In the genomic region with DNA sequence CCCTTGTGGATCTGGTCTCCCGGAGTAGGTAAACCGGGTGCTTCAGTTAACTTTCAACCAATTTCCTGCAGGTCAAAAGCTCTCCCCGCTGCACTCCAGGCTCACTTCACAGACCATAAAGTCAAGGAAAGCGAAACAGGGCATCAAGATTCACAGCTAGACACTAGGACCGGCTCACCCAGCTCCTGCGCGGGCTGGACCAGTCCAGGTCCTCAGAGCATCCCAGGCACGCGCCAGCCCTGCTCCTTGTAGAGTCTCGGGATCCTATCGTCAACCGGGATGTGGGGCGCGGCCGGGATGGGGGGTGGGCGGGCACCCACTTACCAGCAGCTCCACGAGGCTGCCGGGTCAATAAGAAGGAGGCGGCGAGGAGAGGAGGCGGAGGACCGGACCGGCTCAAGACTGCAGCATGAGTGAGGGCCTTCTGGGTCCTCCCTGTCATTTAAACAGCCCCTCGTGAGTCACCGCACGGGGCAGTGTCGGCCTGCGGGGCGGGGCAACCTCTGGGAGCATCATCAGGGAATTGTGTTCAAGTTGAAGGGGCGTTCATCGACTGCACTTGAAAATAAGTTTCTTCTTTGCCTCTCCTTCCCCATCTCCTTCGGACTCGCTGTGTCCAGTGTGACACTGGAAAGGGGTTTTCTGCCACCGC, we compare ENCODE assay signal across 10 mouse cellular contexts. TPM values are rescaled to one million over a fixed set of nuclear protein-coding genes. Genes with fewer than 3 reads are reported as not detected.
A peak's percentile ranks its signal among the peaks of the same experiment; 100 is the strongest.
DNase-seq lines count a peak whose midpoint lies in the region; ATAC-seq and TF ChIP-seq lines count a peak whose summit lies in the region.
"Had no signal": no experiment of that assay in that cellular context is flagged by ENCODE, and none has a peak within 500 bp of the region (broad histone marks: within the 10 kb centered on the region; RNA-seq: fewer than 3 reads in every experiment).

Gene Lrrc15, minus strand, starts transcription at position 413 of the 652 bp plus-strand sequence.

- peaks cover 4% of the 10 kb centered on the region for H3K4me1 ChIP-seq in heart, adult 2 months (ENCODE audit: control insufficient read depth, insufficient read depth, low read length)
- H3K4me1 ChIP-seq in heart, postnatal 0 days (ENCODE audit: control insufficient read depth, insufficient read depth), result no peaks in the 10 kb centered on the region
- peaks cover 6% of the 10 kb centered on the region; the same call in 1 of the 2 replicates for H3K4me1 ChIP-seq in liver, postnatal 0 days (ENCODE audit: insufficient read depth)
- peaks cover 8% of the 10 kb centered on the region for H3K4me1 ChIP-seq in testis, adult 2 months (ENCODE audit: control insufficient read depth, insufficient read depth, low read length)

- TF ChIP-seq EP300 in heart, adult 2 months (IDR thresholded peaks at IDR 0.05; ENCODE audit: insufficient read depth, low read depth, low read length), result no peak
- no peak for TF ChIP-seq EP300 in heart, postnatal 0 days (IDR thresholded peaks at IDR 0.05; ENCODE audit: low read depth)
- TF ChIP-seq EP300 in liver, postnatal 0 days (IDR thresholded peaks at IDR 0.05; ENCODE audit: low read depth), result no peak

- H3K9ac ChIP-seq in heart, adult 2 months (ENCODE audit: low read depth, low read length), result no peak within 1 kb of the TSS
- H3K9ac ChIP-seq in heart, postnatal 0 days (replicated peaks; ENCODE audit: low read depth, low read length), result no peak within 1 kb of the TSS
- no peak within 1 kb of the TSS for H3K9ac ChIP-seq in liver, postnatal 0 days (replicated peaks)

- no peaks in the 10 kb centered on the region for H3K9me3 ChIP-seq in heart, postnatal 0 days (replicated peaks; ENCODE audit: control insufficient read depth, low read length)
- no peaks in the 10 kb centered on the region for H3K9me3 ChIP-seq in liver, postnatal 0 days (ENCODE audit: low read length)
- H3K9me3 ChIP-seq: G1E had no signal

- peak; percentile 42 for TF ChIP-seq CTCF in heart, adult 2 months (IDR thresholded peaks at IDR 0.05)
- no peak for TF ChIP-seq CTCF in heart, postnatal 0 days (IDR thresholded peaks at IDR 0.05; ENCODE audit: low read depth)
- peak; percentile 40; the same call in 1 of the 2 replicates for TF ChIP-seq CTCF in liver, postnatal 0 days (IDR thresholded peaks at IDR 0.05; ENCODE audit: low read depth)
- TF ChIP-seq CTCF in testis, adult 2 months (IDR thresholded peaks at IDR 0.05; ENCODE audit: control insufficient read depth, insufficient read depth, insufficient replicate concordance, low read depth, low read length), result no peak

- intact Hi-C loops in heart, adult 2 months (cut with DNase I), result no loop called here

- no peaks in the 10 kb centered on the region for H3K79me2 ChIP-seq in heart, adult 2 months (replicated peaks; ENCODE audit: control insufficient read depth, insufficient read depth, low read length)

- no peaks in the 10 kb centered on the region for H3K36me3 ChIP-seq in heart, adult 2 months (ENCODE audit: control insufficient read depth, insufficient read depth, low read length)
- H3K36me3 ChIP-seq in heart, postnatal 0 days (replicated peaks; ENCODE audit: control insufficient read depth, insufficient read depth, low read length), result no peaks in the 10 kb centered on the region
- no peaks in the 10 kb centered on the region for H3K36me3 ChIP-seq in liver, postnatal 0 days (replicated peaks; ENCODE audit: insufficient read depth, low read length)
- H3K36me3 ChIP-seq in testis, adult 2 months (ENCODE audit: control insufficient read depth, insufficient read depth, low read length), result no peaks in the 10 kb centered on the region
- H3K36me3 ChIP-seq: G1E had no signal

- ATAC-seq in heart, postnatal 0 days (ENCODE audit: insufficient read depth, low read depth), result no peak
- no peak; the same call in 1 of the 2 replicates for ATAC-seq in liver, postnatal 0 days

- H3K27ac ChIP-seq in heart, adult 2 months, result no peak within 1 kb of the TSS
- H3K27ac ChIP-seq in heart, postnatal 0 days (ENCODE audit: low read depth), result no peak within 1 kb of the TSS
- no peak within 1 kb of the TSS for H3K27ac ChIP-seq in liver, postnatal 0 days (ENCODE audit: low read depth)
- H3K27ac ChIP-seq in testis, adult 2 months (ENCODE audit: control insufficient read depth, insufficient read depth, low read depth, low read length), result no peak within 1 kb of the TSS

- H3K27me3 ChIP-seq in heart, adult 2 months (ENCODE audit: control insufficient read depth, insufficient read depth, low read length), result peaks cover 4% of the 10 kb centered on the region; the same call in 1 of the 2 replicates
- peaks cover 45% of the 10 kb centered on the region for H3K27me3 ChIP-seq in heart, postnatal 0 days (ENCODE audit: control insufficient read depth, insufficient read depth, low read length)
- peaks cover 30% of the 10 kb centered on the region for H3K27me3 ChIP-seq in liver, postnatal 0 days (ENCODE audit: insufficient read depth, low read length)
- no peaks in the 10 kb centered on the region for H3K27me3 ChIP-seq in testis, adult 2 months (ENCODE audit: control insufficient read depth, insufficient read depth, low read length)

- peak within 1 kb of the TSS; percentile 16; the same call in 1 of the 2 replicates for H3K4me3 ChIP-seq in heart, adult 2 months
- H3K4me3 ChIP-seq in heart, postnatal 0 days (ENCODE audit: low read depth, low read length), result peak within 1 kb of the TSS; percentile 23
- peak within 1 kb of the TSS; percentile 22; the same call in 1 of the 2 replicates for H3K4me3 ChIP-seq in liver, postnatal 0 days (ENCODE audit: low read depth, low read length)
- peak within 1 kb of the TSS; percentile 49 for H3K4me3 ChIP-seq in testis, adult 2 months (ENCODE audit: control insufficient read depth, low read depth, low read length)

- no peak for TF ChIP-seq POLR2A in heart, adult 2 months (IDR thresholded peaks at IDR 0.05; ENCODE audit: insufficient read depth, low read depth, low read length)
- no peak for TF ChIP-seq POLR2A in testis, adult 2 months (IDR thresholded peaks at IDR 0.05; ENCODE audit: control insufficient read depth, low read depth, low read length)

- 9% methylated on average over 34 of the region's 34 CpGs for WGBS in heart, adult 2 months
- WGBS in heart, postnatal 0 days, result 8% methylated on average over 34 of the region's 34 CpGs
- WGBS in liver, postnatal 0 days (ENCODE audit: insufficient replicate concordance), result 11% methylated on average over 34 of the region's 34 CpGs

- DNase-seq in heart, adult 2 months, result no peak
- DNase-seq in heart, adult 8-10 months (ENCODE audit: low spot score), result no peak
- DNase-seq in adrenal gland, postnatal 14 days, result peak; percentile 46
- DNase-seq in heart, postnatal 0 days (ENCODE audit: low spot score), result no peak
- DNase-seq in liver, postnatal 0 days, result no peak
- DNase-seq in layer of hippocampus, adult 9-10 months (ENCODE audit: low spot score), result no peak
- no peak for DNase-seq in spleen, adult 12 weeks (ENCODE audit: low spot score)

- H3K4me2 ChIP-seq in heart, postnatal 0 days (ENCODE audit: low read depth, low read length), result peak within 1 kb of the TSS; percentile 41
- peak within 1 kb of the TSS; percentile 44 for H3K4me2 ChIP-seq in liver, postnatal 0 days (ENCODE audit: low read depth, low read length)

RNA-seq across cellular contexts. Expression of gene Lrrc15, which starts in this region (rescaled TPM):
- under 1 TPM; 0.07 to 0.08 TPM for total RNA-seq in heart, adult 2 months (2021)
- polyA plus RNA-seq in heart, adult 2 months (2012; rRNA removed), result 0.06 and 0.09 TPM in 2 replicates
- total RNA-seq in heart, adult 8-10 months (2022), result under 1 TPM in 3 of 4 experiments, not detected in 1; 0.06 to 0.41 (median 0.19) TPM
- total RNA-seq in adrenal gland, postnatal 14 days (2021), result 0.15 TPM in 2 replicates
- total RNA-seq in heart, postnatal 0 days (2014; rRNA removed; ENCODE audit: low replicate concordance), result 0.04 TPM in 1 of 2 replicates, not detected in the other
- polyA plus RNA-seq in heart, postnatal 0 days (2015; fragmentation: Nextera tagmentation; extraction: Ambion mirVana), result 0.38 and 0.53 TPM in 2 replicates
- 0.11 TPM in 2 replicates for polyA plus RNA-seq in liver, postnatal 0 days (2015; fragmentation: Nextera tagmentation; extraction: Ambion mirVana)
- 0.06 TPM in 2 replicates for polyA plus RNA-seq in testis, adult 2 months (2012; rRNA removed)
- total RNA-seq: hematopoietic stem cell, adult 5-6 weeks had no signal
- polyA plus RNA-seq: G1E had no signal

Comparison
In these comparisons a context has a peak if more than half of its experiments do, and no peak if none do; other contexts are left out.
1. CTCF ChIP-seq: peak in heart, adult 2 months (single experiment) and liver, postnatal 0 days (single experiment); none in heart, postnatal 0 days (single experiment) and testis, adult 2 months (single experiment).
2. Peak in DNase-seq in adrenal gland, postnatal 14 days; RNA of the gene not detected or under 1 TPM.
3. Peak in every context shown above with its lines, with median percentiles within 50 percentile points of each other: H3K4me3 ChIP-seq.